Comparison of ENCODE assay signal across 8 mouse cellular contexts in genomic region chr9:78006209-78007001, GRCm38 (mm10). TPM values are rescaled to one million over a fixed set of nuclear protein-coding genes. Genes with fewer than 3 reads are reported as not detected.
DNase-seq lines count a peak whose midpoint lies in the region; ATAC-seq lines count a peak whose summit lies in the region.

No protein-coding gene starts in this region.

- H3K36me3 ChIP-seq in hindbrain, embryonic 15.5 days = no peaks in the 10 kb centered on the region

- peak; percentile 68 for DNase-seq in T-cell, adult 2 months (ENCODE audit: low spot score)
- DNase-seq in cerebellum, postnatal 25 days = peak; percentile 85 to 93
- DNase-seq in gastrocnemius, adult 18-20 months (ENCODE audit: low spot score) = peak; percentile 76
- peak; percentile 66 to 70 for DNase-seq in layer of hippocampus, postnatal 36 days
- DNase-seq in lung, postnatal 25 days (ENCODE audit: low spot score) = peak; percentile 91
- DNase-seq in retina, postnatal 7 days (ENCODE audit: low read depth, low spot score) = peak; percentile 62
- peak; percentile 63 for DNase-seq in urinary bladder, adult 2 months (ENCODE audit: low spot score)

- WGBS in hindbrain, embryonic 15.5 days = 59% methylated on average over 19 of the region's 19 CpGs

- no peak overlapping the region for H3K27ac ChIP-seq in hindbrain, embryonic 15.5 days (replicated peaks)

- no peaks in the 10 kb centered on the region for H3K27me3 ChIP-seq in hindbrain, embryonic 15.5 days

- ATAC-seq in hindbrain, embryonic 15.5 days (ENCODE audit: low FRiP score, low read depth) = peak; percentile 78; the same call in 1 of the 2 replicates

- no peak overlapping the region for H3K4me2 ChIP-seq in hindbrain, embryonic 15.5 days

- no peak overlapping the region for H3K4me3 ChIP-seq in hindbrain, embryonic 15.5 days

- no peak overlapping the region for H3K9ac ChIP-seq in hindbrain, embryonic 15.5 days

- H3K4me1 ChIP-seq in hindbrain, embryonic 15.5 days (replicated peaks) = no peaks in the 10 kb centered on the region

- no peaks in the 10 kb centered on the region for H3K9me3 ChIP-seq in hindbrain, embryonic 15.5 days

RNA-seq across cellular contexts. Expression of gene Gcm1, which starts 45.3 kb away (rescaled TPM):
- total RNA-seq in gastrocnemius, adult 18-20 months (2021) = not detected
- not detected in 2 replicates for polyA plus RNA-seq in hindbrain, embryonic 15.5 days (2015; fragmentation: Nextera tagmentation; extraction: Ambion mirVana)
- total RNA-seq in layer of hippocampus, postnatal 36 days (2021) = not detected
- polyA plus RNA-seq in urinary bladder, adult 2 months (2012; rRNA removed) = not detected in 2 replicates
